Mouse (Mus musculus) lung, postnatal 4 days (tissue): ENCODE results near the gene Slc38a10.

Source experiments
- DNase-seq, 2 experiments: peaks; one replicate each; pipeline ENCODE4 v3.0.0; 2021

Gene Slc38a10

GRCm38 (mm10) chr11:120098588-120099511 is 52.3 kb downstream of the Slc38a10 start, which contains the start of the genes Tepsin and Ndufaf8:
TSS of gene Tepsin (minus strand) at chr11:120098731.
TSS of gene Ndufaf8 (plus strand) at chr11:120098928.
- peak; percentile 98 to 100 for DNase-seq

GRCm38 (mm10) chr11:120092817-120093591 is 58.1 kb downstream of the Slc38a10 start:
- no peak for DNase-seq

GRCm38 (mm10) chr11:120090661-120091060 is 60.5 kb downstream of the Slc38a10 start:
- DNase-seq: no peak

GRCm38 (mm10) chr11:120086702-120087152 is 64.4 kb downstream of the Slc38a10 start, which contains the start of gene Cep131:
TSS of gene Cep131 (minus strand) at chr11:120086827.
- DNase-seq: peak; percentile 98 to 99

GRCm38 (mm10) chr11:120085891-120086627 is 65.1 kb downstream of the Slc38a10 start:
- peak; percentile 52 to 58 for DNase-seq

- DNase-seq: no peak
Measured at GRCm38 (mm10) chr11:120080282-120080681, 70.9 kb downstream of the Slc38a10 start.

- no peak for DNase-seq
Measured at GRCm38 (mm10) chr11:120076191-120076590, 75.0 kb downstream of the Slc38a10 start.

- no peak for DNase-seq
Measured at GRCm38 (mm10) chr11:120072986-120073647, 78.0 kb downstream of the Slc38a10 start.

- no peak for DNase-seq
Measured at GRCm38 (mm10) chr11:120071731-120072320, 79.3 kb downstream of the Slc38a10 start.

GRCm38 (mm10) chr11:120071065-120071464 is 80.1 kb downstream of the Slc38a10 start:
- peak in 1 of 2 experiments; percentile 30 for DNase-seq

- DNase-seq: no peak
Measured at GRCm38 (mm10) chr11:120070286-120070930, 80.7 kb downstream of the Slc38a10 start.

- DNase-seq: no peak
Measured at GRCm38 (mm10) chr11:120069261-120069660, 81.9 kb downstream of the Slc38a10 start.

GRCm38 (mm10) chr11:120067834-120068233 is 83.3 kb downstream of the Slc38a10 start:
- DNase-seq: no peak

GRCm38 (mm10) chr11:120065291-120065690 is 85.9 kb downstream of the Slc38a10 start:
- peak; percentile 73 to 79 for DNase-seq

- DNase-seq: no peak
Measured at GRCm38 (mm10) chr11:120064668-120065040, 86.5 kb downstream of the Slc38a10 start.

GRCm38 (mm10) chr11:120064006-120064667 is 87.0 kb downstream of the Slc38a10 start:
- no peak for DNase-seq

- no peak for DNase-seq
Measured at GRCm38 (mm10) chr11:120063326-120063725, 87.8 kb downstream of the Slc38a10 start.

GRCm38 (mm10) chr11:120060634-120061033 is 90.5 kb downstream of the Slc38a10 start:
- DNase-seq: no peak

GRCm38 (mm10) chr11:120055953-120056732 is 95.0 kb downstream of the Slc38a10 start:
- no peak for DNase-seq
